Mouse (Mus musculus) intestine, embryonic 16.5 days (tissue): Measurements from ENCODE around the gene Dennd2a. TPM values are rescaled to one million over a fixed set of nuclear protein-coding genes. Genes with fewer than 3 reads are reported as not detected.

ENCODE experiments used
- ATAC-seq: fragments of 200-750 bp; cut with Nextera tagmentation; 2 replicates; pipeline ENCODE4 v1.8.0; 2017; ENCODE audit warnings: moderate TSS enrichment, moderate library complexity
- H3K27ac ChIP-seq: fragments of 300-500 bp; sonication (generic); 2 replicates; pipeline ENCODE4 v1.5.1; 2014; ENCODE audit warnings: mild to moderate bottlenecking, low read length
- H3K27me3 ChIP-seq: fragments of 300-500 bp; sonication (generic); replicated peaks from 2 replicates; pipeline ENCODE4 v1.6.1; 2014; ENCODE audit warnings: low read length, control low read depth, mixed read lengths; ENCODE audit not compliant: control insufficient read depth, insufficient read depth
- H3K36me3 ChIP-seq: fragments of 300-500 bp; sonication (generic); 2 replicates; pipeline ENCODE4 v1.6.1; 2014; ENCODE audit warnings: low read length, control low read depth; ENCODE audit not compliant: control insufficient read depth, insufficient read depth
- H3K4me1 ChIP-seq: fragments of 300-500 bp; sonication (generic); 2 replicates; pipeline ENCODE4 v1.6.1; 2014; ENCODE audit warnings: low read length, control low read depth, mixed read lengths; ENCODE audit not compliant: control insufficient read depth, insufficient read depth
- H3K4me2 ChIP-seq: fragments of 300-500 bp; sonication (generic); 2 replicates; pipeline ENCODE4 v1.6.1; 2014; ENCODE audit warnings: low read depth, low read length, control low read depth
- H3K4me3 ChIP-seq: fragments of 300-500 bp; sonication (generic); 2 replicates; pipeline ENCODE4 v1.5.1; 2014; ENCODE audit warnings: mild to moderate bottlenecking, low read length
- H3K9ac ChIP-seq: fragments of 300-500 bp; sonication (generic); 2 replicates; pipeline ENCODE4 v1.6.1; 2014; ENCODE audit warnings: low read depth, low read length
- H3K9me3 ChIP-seq: fragments of 300-500 bp; sonication (generic); 2 replicates; pipeline ENCODE4 v1.6.1; 2016; ENCODE audit warnings: low read length, control low read depth; ENCODE audit not compliant: control insufficient read depth
- WGBS: fragments of 180-500 bp; shearing (Covaris S2); extraction: QIAGEN DNeasy Blood & Tissue Kit; methylation state at CpG from one replicate; pipeline ENCODE4 v1.1.7; 2014; 5-methylcytosine and 5-hydroxymethylcytosine counted together
- polyA plus RNA-seq: library from polyadenylated mRNA; unstranded; fragments of >200 nt; fragmentation: Nextera tagmentation; extraction: Ambion mirVana; gene quantifications from 2 replicates; pipeline ENCODE4 v1.2.1, GENCODE M21; 2015

Dennd2a gene
- polyA plus RNA-seq, 1 experiment from 2014 or later, result 6.5 TPM

- no peaks in the 10 kb centered on the region for H3K36me3 ChIP-seq
- H3K9me3 ChIP-seq, result no peaks in the 10 kb centered on the region
- H3K27ac ChIP-seq, result no peak overlapping the region
- WGBS, result 20% methylated on average over 23 of the region's 23 CpGs
- ATAC-seq, result peak; percentile 66
- no peak overlapping the region for H3K9ac ChIP-seq
- peak overlapping the region; percentile 24; the same call in 1 of the 2 replicates for H3K4me3 ChIP-seq
- H3K27me3 ChIP-seq, result no peaks in the 10 kb centered on the region
- peak overlapping the region; percentile 47 for H3K4me2 ChIP-seq
- peaks cover 21% of the 10 kb centered on the region for H3K4me1 ChIP-seq
Measured at GRCm38 (mm10) chr6:39562166-39563015, 4.7 kb upstream of the Dennd2a start.

GRCm38 (mm10) chr6:39559276-39559939 is 1.7 kb upstream of the Dennd2a start:
- Histone ChIP-seq H3K27ac (no peak overlapping the region), H3K9me3 (no peaks in the 10 kb centered on the region), H3K36me3 (no peaks in the 10 kb centered on the region), H3K4me1 (peaks cover 30% of the 10 kb centered on the region), H3K4me3 (no peak overlapping the region), H3K9ac (no peak overlapping the region), H3K4me2 (no peak overlapping the region), H3K27me3 (no peaks in the 10 kb centered on the region)
- no peak for ATAC-seq
- 51% methylated on average over 6 of the region's 6 CpGs for WGBS

- Histone ChIP-seq H3K4me1 (peaks cover 31% of the 10 kb centered on the region), H3K27me3 (no peaks in the 10 kb centered on the region), H3K9me3 (no peaks in the 10 kb centered on the region), H3K27ac (peak overlapping the region; percentile 86), H3K4me2 (peak overlapping the region; percentile 84), H3K9ac (peak overlapping the region; percentile 89), H3K36me3 (no peaks in the 10 kb centered on the region), H3K4me3 (peak overlapping the region; percentile 79)
- ATAC-seq, result peak; percentile 70
- under 1% methylated on average over 54 of the region's 54 CpGs for WGBS
Measured at GRCm38 (mm10) chr6:39556900-39557659, 587 bp downstream of the Dennd2a start.

GRCm38 (mm10) chr6:39555648-39555945 is 2.1 kb downstream of the Dennd2a start:
- WGBS, result 68% methylated on average over 2 of the region's 2 CpGs
- Histone ChIP-seq H3K9ac (no peak overlapping the region), H3K4me3 (no peak overlapping the region), H3K9me3 (no peaks in the 10 kb centered on the region), H3K27me3 (no peaks in the 10 kb centered on the region), H3K27ac (no peak overlapping the region), H3K4me1 (peaks cover 31% of the 10 kb centered on the region), H3K4me2 (no peak overlapping the region), H3K36me3 (no peaks in the 10 kb centered on the region)
- no peak for ATAC-seq

GRCm38 (mm10) chr6:39554888-39555647 is 2.6 kb downstream of the Dennd2a start:
- WGBS, result 61% methylated on average over 12 of the region's 12 CpGs
- H3K4me1 ChIP-seq, result peaks cover 31% of the 10 kb centered on the region
- H3K4me3 ChIP-seq, result no peak overlapping the region
- ATAC-seq, result no peak
- no peaks in the 10 kb centered on the region for H3K9me3 ChIP-seq
- H3K27me3 ChIP-seq, result no peaks in the 10 kb centered on the region
- H3K27ac ChIP-seq, result peak overlapping the region; percentile 17; the same call in 1 of the 2 replicates
- H3K9ac ChIP-seq, result no peak overlapping the region
- no peak overlapping the region for H3K4me2 ChIP-seq
- H3K36me3 ChIP-seq, result no peaks in the 10 kb centered on the region

- no peaks in the 10 kb centered on the region for H3K9me3 ChIP-seq
- 61% methylated on average over 8 of the region's 8 CpGs for WGBS
- no peak overlapping the region for H3K4me2 ChIP-seq
- no peaks in the 10 kb centered on the region for H3K36me3 ChIP-seq
- H3K27ac ChIP-seq, result no peak overlapping the region
- H3K4me1 ChIP-seq, result peaks cover 15% of the 10 kb centered on the region
- H3K27me3 ChIP-seq, result no peaks in the 10 kb centered on the region
- no peak overlapping the region for H3K9ac ChIP-seq
- no peak for ATAC-seq
- H3K4me3 ChIP-seq, result no peak overlapping the region
Measured at GRCm38 (mm10) chr6:39551981-39552636, 5.6 kb downstream of the Dennd2a start.

GRCm38 (mm10) chr6:39548030-39548429 is 9.6 kb downstream of the Dennd2a start:
- Histone ChIP-seq H3K9me3 (no peaks in the 10 kb centered on the region), H3K4me1 (peaks cover 15% of the 10 kb centered on the region), H3K9ac (no peak overlapping the region), H3K27ac (no peak overlapping the region), H3K4me3 (no peak overlapping the region), H3K36me3 (no peaks in the 10 kb centered on the region), H3K4me2 (no peak overlapping the region), H3K27me3 (no peaks in the 10 kb centered on the region)
- 70% methylated on average over 5 of the region's 5 CpGs for WGBS
- no peak for ATAC-seq

GRCm38 (mm10) chr6:39545474-39545873 is 12.2 kb downstream of the Dennd2a start:
- H3K9me3 ChIP-seq, result no peaks in the 10 kb centered on the region
- WGBS, result 83% methylated on average over 7 of the region's 7 CpGs
- no peak overlapping the region for H3K4me3 ChIP-seq
- H3K4me2 ChIP-seq, result no peak overlapping the region
- peaks cover 19% of the 10 kb centered on the region for H3K4me1 ChIP-seq
- no peaks in the 10 kb centered on the region for H3K27me3 ChIP-seq
- ATAC-seq, result no peak
- no peaks in the 10 kb centered on the region for H3K36me3 ChIP-seq
- H3K27ac ChIP-seq, result 0 out of 2 replicates have a peak overlapping the region, but pooled peaks have one; percentile 13
- H3K9ac ChIP-seq, result no peak overlapping the region
